Mouse (Mus musculus): Measurements from ENCODE around the gene Rasgrp3.

Gene Rasgrp3

DNA sequence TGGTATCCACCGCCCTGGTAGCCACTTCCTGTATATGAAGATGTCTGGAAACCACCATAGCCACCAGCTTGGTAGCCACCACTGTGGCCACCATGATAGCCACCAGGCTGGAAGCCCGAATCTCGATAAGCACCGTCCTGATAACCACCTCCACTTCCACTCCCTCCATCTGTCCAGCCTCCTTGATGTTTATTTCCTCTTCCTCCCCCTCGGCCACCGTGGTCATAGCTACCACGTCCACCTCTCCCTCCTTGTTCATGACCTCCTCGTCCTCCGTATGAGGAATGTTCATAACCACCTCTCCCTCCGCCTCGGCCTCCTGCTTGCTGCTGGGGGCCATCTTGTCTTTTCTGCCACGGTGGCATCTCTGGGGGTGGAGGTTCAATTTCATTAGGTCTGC is 102.7 kb downstream of the Rasgrp3 start:
- DNase-seq (ENCODE audit: low read depth, low spot score), result no peak

DNA sequence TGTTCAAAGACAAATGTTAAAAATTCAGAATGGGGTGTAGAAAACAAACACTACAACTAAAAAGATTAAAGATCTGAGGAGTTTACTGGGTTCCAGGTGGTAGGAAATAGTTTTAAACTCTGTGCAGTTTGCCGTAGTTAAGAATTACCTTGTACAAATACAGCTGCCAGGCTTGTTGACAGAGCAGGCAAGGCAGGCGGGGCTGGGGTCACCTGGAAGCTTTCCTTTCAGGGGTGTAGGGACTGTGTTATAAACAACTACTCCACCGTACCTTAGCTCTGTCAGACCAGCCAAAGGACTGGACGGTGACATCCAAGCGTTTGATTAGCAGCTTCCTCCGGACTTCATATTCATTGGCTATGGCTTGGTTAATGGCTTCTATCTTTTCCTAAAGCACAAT is 103.4 kb downstream of the Rasgrp3 start:
- DNase-seq (ENCODE audit: low read depth, low spot score), result no peak

DNA sequence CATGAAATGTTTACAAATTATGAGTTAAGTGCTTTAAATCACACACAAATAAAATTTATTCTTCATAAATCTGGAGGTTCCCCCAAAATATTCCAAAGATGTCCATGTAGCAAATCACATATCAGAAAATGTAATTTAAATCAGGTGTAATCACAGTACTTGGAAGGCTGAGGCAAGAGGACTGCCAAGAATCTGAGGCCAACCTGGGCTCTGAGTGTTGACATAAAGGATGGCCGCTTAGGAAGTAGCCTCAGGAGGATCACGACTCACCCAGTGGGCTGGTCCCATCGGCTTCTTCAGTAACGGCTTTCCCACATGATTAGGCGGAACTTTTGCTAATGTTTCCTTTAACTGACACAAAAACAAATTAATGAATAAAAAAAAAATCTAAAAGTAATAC is 104.1 kb downstream of the Rasgrp3 start:
- no peak for DNase-seq (ENCODE audit: low read depth, low spot score)

DNA sequence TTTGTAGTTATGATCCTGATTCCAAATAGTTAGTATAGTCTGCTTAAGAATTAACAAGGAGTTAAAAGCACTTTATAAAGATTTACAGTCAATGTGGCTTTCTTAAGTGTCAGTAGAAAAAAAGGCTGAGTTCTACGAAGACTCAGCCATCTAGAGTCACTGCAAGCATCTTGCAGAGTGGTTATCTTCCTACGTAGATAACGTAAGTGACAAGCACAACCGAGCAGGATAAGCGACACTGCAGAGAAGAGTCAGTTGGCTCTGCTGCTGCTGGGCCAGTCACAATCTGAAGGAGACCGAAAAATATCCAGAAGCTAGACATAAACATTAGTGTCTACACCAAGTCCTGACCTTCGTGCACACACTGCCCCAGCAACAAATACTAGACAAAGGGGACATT is 107.7 kb downstream of the Rasgrp3 start:
- DNase-seq (ENCODE audit: low read depth, low spot score), result no peak

DNA sequence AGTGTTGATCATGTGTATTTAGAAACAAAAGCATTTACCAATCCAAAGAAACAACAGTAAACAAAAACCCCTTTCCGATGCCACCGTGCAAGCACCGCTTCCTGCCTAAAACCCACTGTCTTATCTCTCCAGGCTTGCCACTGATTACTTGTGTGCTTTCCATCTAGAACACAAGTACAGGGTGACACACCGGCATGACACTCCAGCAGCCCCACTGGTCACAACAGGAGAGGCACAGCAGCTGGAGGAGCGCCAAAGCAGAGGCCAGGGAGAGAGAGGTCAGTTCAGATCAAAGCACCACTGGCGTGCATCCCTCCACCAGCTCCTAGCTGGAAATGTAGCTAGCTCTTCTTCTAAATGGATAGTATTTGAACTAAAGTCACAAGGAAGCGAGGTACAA is 108.6 kb downstream of the Rasgrp3 start:
- DNase-seq (ENCODE audit: low read depth, low spot score), result no peak

DNA sequence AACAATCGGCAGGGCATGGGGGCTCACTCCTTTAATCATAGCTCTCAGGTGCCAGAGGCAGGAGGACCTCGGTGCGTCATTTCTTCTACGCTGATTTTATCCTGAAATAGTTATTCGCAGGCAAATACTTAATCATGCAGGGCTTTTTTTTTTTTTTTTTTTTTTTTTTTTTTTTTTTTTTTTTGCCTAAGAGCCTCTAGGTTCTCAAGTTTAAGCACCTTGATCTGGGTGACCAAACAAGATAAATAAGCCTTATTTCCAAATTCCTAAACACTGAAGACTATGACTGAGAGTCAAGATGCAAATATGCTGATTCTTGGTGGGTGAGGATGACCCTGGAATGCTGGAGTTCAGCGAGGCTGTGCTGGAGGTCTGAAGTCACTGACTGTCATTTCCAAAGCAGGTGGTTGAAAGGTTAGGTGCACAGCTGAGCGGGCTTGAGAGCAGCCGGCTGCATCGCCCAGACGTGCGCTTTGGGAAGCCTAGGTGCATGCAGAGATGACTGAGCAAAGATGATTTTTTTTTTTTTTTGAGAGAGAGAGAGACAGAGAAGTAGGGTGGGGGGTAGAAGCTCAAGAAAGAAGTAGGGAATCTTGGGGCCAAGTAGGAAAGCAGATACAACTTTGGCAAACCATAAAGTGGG is 115.2 kb downstream of the Rasgrp3 start:
- DNase-seq (ENCODE audit: low read depth, low spot score), result peak; percentile 14

DNA sequence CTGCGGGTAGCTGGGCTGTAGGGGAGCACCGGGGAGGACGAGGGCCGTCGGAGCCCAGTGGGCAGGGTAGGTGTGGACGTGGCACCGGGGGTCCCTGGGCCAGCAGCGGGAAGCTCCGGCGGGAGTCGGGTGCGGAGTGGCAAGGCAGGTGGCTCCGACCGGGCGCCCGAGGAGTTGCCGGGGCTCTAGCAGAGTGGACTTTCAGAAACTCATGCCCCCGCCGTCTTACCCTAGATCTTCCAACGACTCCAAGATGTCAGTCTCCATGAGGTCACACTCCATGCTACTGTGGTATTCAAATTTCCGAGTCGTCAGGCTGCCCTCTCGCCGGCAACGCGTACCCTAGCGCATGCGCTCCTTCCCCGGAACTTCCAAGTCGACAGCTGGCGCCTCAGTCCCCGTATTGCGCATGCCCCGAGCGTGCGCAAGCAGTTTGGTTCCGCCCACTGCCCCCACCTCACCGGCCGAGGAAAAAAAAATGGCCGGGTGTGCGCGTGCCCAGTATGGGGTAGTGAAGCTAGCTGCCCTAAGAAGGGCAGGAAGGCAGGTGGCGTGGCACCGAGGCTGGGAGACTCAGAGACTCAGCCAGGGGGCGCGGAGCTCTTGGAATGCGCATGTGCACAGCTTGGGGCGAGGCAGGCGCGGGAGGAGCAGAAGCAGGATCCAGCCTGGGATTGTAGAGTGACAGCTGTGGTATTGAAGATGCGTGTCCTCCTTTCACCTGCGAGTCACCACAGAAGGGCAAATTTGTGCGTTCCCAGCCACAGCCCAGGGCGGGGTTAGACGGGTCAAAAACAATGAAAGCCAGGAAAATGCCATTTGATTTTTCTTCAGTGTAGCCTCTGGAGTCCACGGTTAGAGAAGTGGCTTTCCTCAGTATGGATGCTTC is 116.1 kb downstream of the Rasgrp3 start, which contains the start of gene Fam98a:
Gene Fam98a (minus strand): TSS at position 435 of the 889 bp plus-strand sequence.
- peak; percentile 99 for DNase-seq (ENCODE audit: low read depth, low spot score)

DNA sequence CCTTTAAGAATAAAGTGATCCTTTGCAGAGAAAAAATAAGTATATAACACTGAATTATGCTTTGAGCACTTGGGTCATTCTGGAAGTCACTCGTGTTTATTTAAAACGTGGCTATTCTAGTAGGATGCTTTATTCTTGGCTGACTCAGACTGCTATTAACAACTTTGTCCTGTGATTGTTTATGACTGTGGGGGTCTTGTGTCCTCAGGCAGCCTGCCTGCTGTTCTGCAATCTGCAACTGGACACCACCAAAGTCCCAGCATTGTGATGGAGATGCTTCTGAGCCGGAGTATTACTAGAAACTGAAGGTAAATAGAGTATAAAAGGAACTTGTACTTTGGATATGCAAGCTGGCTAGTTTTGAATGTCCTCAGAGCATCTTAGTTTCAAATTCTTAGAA is 121.3 kb downstream of the Rasgrp3 start:
- DNase-seq (ENCODE audit: low read depth, low spot score), result no peak

DNA sequence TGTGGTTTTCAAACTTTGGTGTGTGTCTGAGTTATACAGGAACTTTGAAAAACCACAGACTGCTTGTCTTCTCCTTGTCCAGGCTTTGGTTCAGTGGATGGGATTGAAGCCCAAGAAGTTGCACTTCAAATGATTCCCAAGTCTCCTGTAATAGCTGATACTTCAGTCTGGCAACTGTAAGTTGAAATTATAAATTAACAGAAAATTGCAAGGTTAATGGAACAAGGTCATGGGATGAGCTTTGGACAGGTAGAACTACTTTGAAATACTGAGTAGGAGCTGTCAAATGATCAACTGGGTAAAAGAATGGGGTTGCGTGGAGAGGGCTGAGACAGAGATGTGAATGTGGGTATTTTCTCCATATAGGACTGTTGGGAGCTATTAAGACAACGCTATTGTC is 122.3 kb downstream of the Rasgrp3 start:
- no peak for DNase-seq (ENCODE audit: low read depth, low spot score)

DNA sequence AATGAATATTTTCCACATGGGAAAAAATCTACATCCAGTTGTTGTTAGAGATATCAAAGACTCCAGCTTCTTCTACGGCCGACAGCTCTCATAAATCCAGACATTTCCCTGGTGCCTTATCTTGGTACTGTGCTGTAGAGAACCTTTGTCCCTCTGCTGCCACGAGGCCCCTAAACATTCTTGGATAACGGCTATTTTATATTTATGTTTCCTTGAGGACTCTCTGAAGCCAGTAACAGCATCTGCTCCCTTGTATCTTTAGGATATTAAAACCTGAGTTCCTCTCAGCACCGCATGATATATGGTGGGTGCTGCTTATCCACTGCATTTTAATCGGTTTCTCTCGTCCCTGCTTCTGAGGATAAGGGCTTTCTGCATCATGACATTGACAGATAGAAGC is 139.9 kb downstream of the Rasgrp3 start:
- no peak for DNase-seq (ENCODE audit: low read depth, low spot score)

Measured in skeletal muscle tissue, adult 2 months (tissue).